Mouse (Mus musculus) intestine, embryonic 16.5 days (tissue): Measurements from ENCODE around the gene B4galt7. TPM values are rescaled to one million over a fixed set of nuclear protein-coding genes. Genes with fewer than 3 reads are reported as not detected.
"Not testable (repeated sequence)": the region's sequence is repeated elsewhere in the genome, so short reads cannot be mapped to it uniquely, and the experiment has no call there.

Source experiments
- ATAC-seq: fragments of 200-750 bp; cut with Nextera tagmentation; 2 replicates; pipeline ENCODE4 v1.8.0; 2017; ENCODE audit warnings: moderate TSS enrichment, moderate library complexity
- H3K27ac ChIP-seq: fragments of 300-500 bp; sonication (generic); 2 replicates; pipeline ENCODE4 v1.5.1; 2014; ENCODE audit warnings: mild to moderate bottlenecking, low read length
- H3K27me3 ChIP-seq: fragments of 300-500 bp; sonication (generic); replicated peaks from 2 replicates; pipeline ENCODE4 v1.6.1; 2014; ENCODE audit warnings: low read length, control low read depth, mixed read lengths; ENCODE audit not compliant: control insufficient read depth, insufficient read depth
- H3K36me3 ChIP-seq: fragments of 300-500 bp; sonication (generic); 2 replicates; pipeline ENCODE4 v1.6.1; 2014; ENCODE audit warnings: low read length, control low read depth; ENCODE audit not compliant: control insufficient read depth, insufficient read depth
- H3K4me1 ChIP-seq: fragments of 300-500 bp; sonication (generic); 2 replicates; pipeline ENCODE4 v1.6.1; 2014; ENCODE audit warnings: low read length, control low read depth, mixed read lengths; ENCODE audit not compliant: control insufficient read depth, insufficient read depth
- H3K4me2 ChIP-seq: fragments of 300-500 bp; sonication (generic); 2 replicates; pipeline ENCODE4 v1.6.1; 2014; ENCODE audit warnings: low read depth, low read length, control low read depth
- H3K4me3 ChIP-seq: fragments of 300-500 bp; sonication (generic); 2 replicates; pipeline ENCODE4 v1.5.1; 2014; ENCODE audit warnings: mild to moderate bottlenecking, low read length
- H3K9ac ChIP-seq: fragments of 300-500 bp; sonication (generic); 2 replicates; pipeline ENCODE4 v1.6.1; 2014; ENCODE audit warnings: low read depth, low read length
- H3K9me3 ChIP-seq: fragments of 300-500 bp; sonication (generic); 2 replicates; pipeline ENCODE4 v1.6.1; 2016; ENCODE audit warnings: low read length, control low read depth; ENCODE audit not compliant: control insufficient read depth
- WGBS: fragments of 180-500 bp; shearing (Covaris S2); extraction: QIAGEN DNeasy Blood & Tissue Kit; methylation state at CpG from one replicate; pipeline ENCODE4 v1.1.7; 2014; 5-methylcytosine and 5-hydroxymethylcytosine counted together
- polyA plus RNA-seq: library from polyadenylated mRNA; unstranded; fragments of >200 nt; fragmentation: Nextera tagmentation; extraction: Ambion mirVana; gene quantifications from 2 replicates; pipeline ENCODE4 v1.2.1, GENCODE M21; 2015

The B4galt7 gene
- polyA plus RNA-seq, result 20.7 and 21.6 TPM in 2 replicates

DNA sequence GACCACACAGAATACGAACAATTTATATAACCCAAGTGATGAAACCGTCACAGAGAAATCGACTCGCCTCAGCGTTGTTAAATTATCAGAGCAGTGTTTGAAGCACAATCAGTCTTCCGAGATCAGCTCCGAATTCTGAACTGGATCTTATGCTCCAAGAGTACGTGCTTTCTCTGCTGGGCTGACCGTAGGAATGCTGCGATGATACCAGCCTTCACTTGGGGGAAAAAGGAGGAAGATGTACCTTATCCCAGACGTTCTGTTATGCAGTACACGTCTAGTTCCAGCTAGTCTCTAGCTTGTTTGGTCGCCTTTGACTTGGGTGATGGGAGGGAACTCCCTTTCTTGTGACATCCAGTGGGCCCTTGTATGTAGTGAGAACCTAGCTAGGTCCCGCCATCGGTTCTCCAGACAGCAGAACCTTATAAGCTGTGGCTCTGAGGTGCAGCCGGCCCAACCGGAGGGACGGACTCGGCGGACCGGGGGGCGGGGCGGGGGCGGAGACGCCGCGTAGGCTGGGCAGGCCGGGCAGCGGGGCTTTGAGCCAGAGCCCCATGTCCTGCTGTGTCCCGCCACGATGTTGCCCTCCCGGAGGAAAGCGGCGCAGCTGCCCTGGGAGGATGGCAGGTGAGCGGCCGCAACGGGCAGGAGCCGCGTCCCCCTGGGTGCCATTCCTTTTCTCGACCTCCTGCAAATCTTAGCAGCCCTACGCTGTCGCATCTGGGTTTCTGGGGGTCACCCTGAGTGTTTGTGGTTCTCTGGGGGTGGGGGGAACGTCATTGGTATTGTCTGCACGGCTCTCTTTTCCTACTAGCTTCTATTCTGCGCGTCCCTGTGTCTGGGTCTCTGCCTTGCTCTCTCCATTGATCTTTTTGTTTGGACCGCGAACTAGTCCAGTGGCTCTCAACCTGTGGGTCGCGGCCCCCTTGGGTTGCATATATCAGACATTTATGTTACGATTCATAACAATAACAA, at the start of gene B4galt7:
B4galt7 (plus strand) TSS at position 331 of the 975 bp plus-strand sequence.
- no peaks in the 10 kb centered on the region for H3K9me3 ChIP-seq
- peak within 1 kb of the TSS; percentile 43; the same call in 1 of the 2 replicates for H3K27ac ChIP-seq
- H3K27me3 ChIP-seq, result no peaks in the 10 kb centered on the region
- peaks cover 5% of the 10 kb centered on the region for H3K4me1 ChIP-seq
- WGBS, result 8% methylated on average over 46 of the region's 51 CpGs
- peak within 1 kb of the TSS; percentile 76 for H3K4me2 ChIP-seq
- peak within 1 kb of the TSS; percentile 88 for H3K4me3 ChIP-seq
- peak within 1 kb of the TSS; percentile 89 for H3K9ac ChIP-seq
- peak; percentile 90 for ATAC-seq
- peaks cover 17% of the 10 kb centered on the region for H3K36me3 ChIP-seq

DNA sequence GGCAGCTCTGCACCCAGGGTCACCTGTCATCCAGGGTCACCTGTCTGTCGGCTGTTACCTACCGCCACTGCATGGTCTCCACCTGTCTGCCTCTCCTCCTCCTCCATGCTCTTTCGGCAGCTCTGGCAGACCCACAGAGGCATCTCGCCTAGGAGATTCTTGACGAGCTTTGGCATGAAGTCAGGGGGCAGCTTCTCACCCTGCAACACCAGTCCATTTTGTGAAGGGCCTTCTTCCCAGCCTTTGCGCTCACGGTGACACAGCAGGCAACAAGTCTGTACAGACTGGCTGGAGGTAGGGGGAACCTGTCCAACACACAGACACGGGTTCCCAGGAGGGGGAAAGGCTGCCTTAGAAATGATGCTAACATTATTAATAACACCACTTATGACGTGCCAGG, 43.8 kb upstream of the B4galt7 start:
- H3K9me3 ChIP-seq, result no peaks in the 10 kb centered on the region
- no peak overlapping the region for H3K4me3 ChIP-seq
- H3K27ac ChIP-seq, result no peak overlapping the region
- no peak for ATAC-seq
- H3K4me2 ChIP-seq, result no peak overlapping the region
- H3K9ac ChIP-seq, result no peak overlapping the region
- WGBS, result 90% methylated on average over 9 of the region's 9 CpGs
- H3K27me3 ChIP-seq, result no peaks in the 10 kb centered on the region
- H3K4me1 ChIP-seq, result no peaks in the 10 kb centered on the region
- peaks cover 12% of the 10 kb centered on the region; the same call in 1 of the 2 replicates for H3K36me3 ChIP-seq

DNA sequence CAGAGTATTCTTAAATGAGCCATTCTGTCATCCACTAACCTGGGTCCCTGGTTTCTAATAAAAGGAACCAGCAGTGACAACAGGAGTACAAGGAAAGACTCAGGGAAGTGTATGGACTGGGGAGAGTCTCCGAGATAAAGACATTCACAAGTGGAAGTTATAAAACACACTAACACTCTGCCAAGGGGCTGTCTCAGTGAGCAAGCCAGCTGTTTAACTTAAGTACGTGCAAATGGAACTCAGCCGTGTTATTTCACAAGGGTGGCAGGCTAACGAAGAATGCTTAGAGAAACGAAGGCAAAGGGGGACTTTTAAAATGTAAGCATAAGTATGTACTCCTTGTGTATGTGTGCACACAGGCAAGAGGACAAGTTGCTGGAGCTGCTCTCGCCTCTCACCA, 42.2 kb upstream of the B4galt7 start:
- H3K27ac ChIP-seq, result no peak overlapping the region
- ATAC-seq, result no peak
- WGBS, result 71% methylated on average over 6 of the region's 6 CpGs
- H3K27me3 ChIP-seq, result no peaks in the 10 kb centered on the region
- no peak overlapping the region for H3K4me2 ChIP-seq
- no peak overlapping the region for H3K4me3 ChIP-seq
- no peaks in the 10 kb centered on the region for H3K9me3 ChIP-seq
- no peaks in the 10 kb centered on the region for H3K4me1 ChIP-seq
- peaks cover 12% of the 10 kb centered on the region; the same call in 1 of the 2 replicates for H3K36me3 ChIP-seq
- H3K9ac ChIP-seq, result no peak overlapping the region

DNA sequence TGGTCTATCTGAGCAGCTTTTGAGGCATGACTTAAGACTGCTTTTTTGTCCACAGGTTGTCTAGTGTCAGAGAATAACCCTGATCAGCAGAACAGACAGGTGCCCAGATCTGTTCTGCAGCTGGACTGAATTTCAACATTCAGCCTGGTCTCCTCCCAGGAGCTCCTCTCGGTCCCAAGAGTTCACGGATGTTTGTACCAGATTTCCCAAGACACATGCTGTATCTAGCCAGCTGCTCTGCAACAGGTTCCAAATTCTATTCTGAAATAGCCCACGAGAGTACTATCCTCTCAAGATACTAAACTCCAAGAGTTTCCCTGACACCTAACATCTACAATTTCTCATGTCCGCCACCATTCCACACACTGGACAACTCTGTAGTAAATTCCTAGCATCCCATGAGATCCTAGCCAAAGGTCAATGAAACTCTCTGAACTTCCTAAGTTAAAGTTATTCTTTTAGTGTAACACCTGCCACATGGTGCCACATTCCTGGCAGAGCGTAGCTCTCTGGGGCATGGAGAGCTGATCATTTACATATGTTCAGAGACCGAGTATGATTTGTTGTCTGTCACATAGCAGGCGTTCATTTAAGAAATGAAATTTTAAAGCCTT, 36.3 kb upstream of the B4galt7 start:
- H3K27ac ChIP-seq, result no peak overlapping the region
- no peak for ATAC-seq
- no peak overlapping the region for H3K9ac ChIP-seq
- H3K4me1 ChIP-seq, result no peaks in the 10 kb centered on the region
- no peak overlapping the region for H3K4me2 ChIP-seq
- no peaks in the 10 kb centered on the region for H3K9me3 ChIP-seq
- H3K27me3 ChIP-seq, result no peaks in the 10 kb centered on the region
- WGBS, result 85% methylated on average over 7 of the region's 7 CpGs
- H3K36me3 ChIP-seq, result peaks cover 3% of the 10 kb centered on the region; the same call in 1 of the 2 replicates
- no peak overlapping the region for H3K4me3 ChIP-seq

DNA sequence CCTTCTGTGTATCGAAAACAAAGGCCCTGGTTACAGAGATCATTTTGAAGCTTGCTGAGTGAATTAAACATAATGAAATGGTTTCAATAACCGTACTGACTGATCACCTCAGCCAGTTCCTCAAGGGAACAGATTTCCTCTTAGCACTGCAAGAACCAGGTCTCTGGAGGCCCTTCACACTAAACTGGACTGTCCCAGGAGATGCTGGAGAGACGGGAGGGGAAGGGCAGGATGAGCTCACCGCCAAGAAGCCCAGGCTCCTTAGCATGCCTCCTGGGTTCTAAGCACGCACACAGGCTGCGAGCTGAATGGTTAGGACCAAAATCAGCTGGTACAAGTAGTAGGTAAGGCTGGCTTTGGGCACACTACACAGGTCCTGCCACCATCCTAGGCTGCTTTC, 32.7 kb upstream of the B4galt7 start:
- 88% methylated on average over 6 of the region's 6 CpGs for WGBS
- Histone ChIP-seq H3K4me1 (peaks cover 8% of the 10 kb centered on the region), H3K9me3 (no peaks in the 10 kb centered on the region), H3K4me3 (no peak overlapping the region), H3K27me3 (no peaks in the 10 kb centered on the region), H3K9ac (no peak overlapping the region), H3K36me3 (peaks cover 3% of the 10 kb centered on the region; the same call in 1 of the 2 replicates), H3K4me2 (no peak overlapping the region), H3K27ac (no peak overlapping the region)
- ATAC-seq, result no peak

DNA sequence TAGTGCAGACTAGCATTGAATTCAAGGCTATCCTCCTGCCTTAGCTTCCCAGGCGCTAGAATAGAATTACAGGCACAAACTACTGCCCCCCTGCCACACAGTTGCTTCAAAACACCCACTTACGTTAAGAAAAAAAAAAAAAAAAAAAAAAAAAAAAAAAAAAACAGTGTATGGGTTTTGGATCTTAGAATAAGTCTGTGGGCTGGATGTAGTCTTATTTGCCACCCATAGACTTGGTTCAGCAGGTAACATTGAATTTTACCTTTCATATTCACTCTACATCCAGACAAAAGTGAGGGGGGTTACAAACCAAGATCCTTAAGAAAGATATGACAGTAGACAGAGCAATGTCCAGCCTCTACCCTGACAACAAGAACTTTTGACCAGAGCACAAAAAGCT, 31.7 kb upstream of the B4galt7 start:
- Histone ChIP-seq H3K4me2 (no peak overlapping the region), H3K36me3 (peaks cover 3% of the 10 kb centered on the region; the same call in 1 of the 2 replicates), H3K27ac (no peak overlapping the region), H3K4me3 (no peak overlapping the region), H3K9ac (no peak overlapping the region), H3K27me3 (no peaks in the 10 kb centered on the region), H3K4me1 (peaks cover 8% of the 10 kb centered on the region), H3K9me3 (no peaks in the 10 kb centered on the region)
- no peak for ATAC-seq
- WGBS, result 86% methylated on average over 2 of the region's 2 CpGs

DNA sequence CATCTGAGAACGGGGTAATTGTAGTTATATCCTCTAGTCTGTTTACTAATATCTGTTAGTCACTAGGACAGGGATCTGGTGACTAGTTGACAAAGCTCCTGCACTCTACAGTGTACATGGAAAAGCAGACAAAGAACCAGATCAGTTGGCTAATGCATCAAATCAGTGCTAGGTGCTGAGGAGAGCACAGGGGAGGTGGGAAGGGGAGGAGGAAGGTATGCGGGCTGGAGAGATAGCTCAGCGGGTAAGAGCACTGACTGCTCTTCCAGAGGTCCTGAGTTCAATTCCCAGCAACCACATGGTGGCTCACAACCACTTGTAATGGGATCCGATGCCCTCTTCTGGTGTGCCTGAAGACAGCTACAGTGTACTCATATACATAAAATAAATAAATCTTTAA, 31.2 kb upstream of the B4galt7 start:
- not testable (repeated sequence) for H3K4me2 ChIP-seq, H3K9me3 ChIP-seq, H3K4me1 ChIP-seq, H3K9ac ChIP-seq, H3K27me3 ChIP-seq, ATAC-seq, H3K36me3 ChIP-seq, H3K4me3 ChIP-seq, H3K27ac ChIP-seq
- 86% methylated on average over 4 of the region's 4 CpGs for WGBS

DNA sequence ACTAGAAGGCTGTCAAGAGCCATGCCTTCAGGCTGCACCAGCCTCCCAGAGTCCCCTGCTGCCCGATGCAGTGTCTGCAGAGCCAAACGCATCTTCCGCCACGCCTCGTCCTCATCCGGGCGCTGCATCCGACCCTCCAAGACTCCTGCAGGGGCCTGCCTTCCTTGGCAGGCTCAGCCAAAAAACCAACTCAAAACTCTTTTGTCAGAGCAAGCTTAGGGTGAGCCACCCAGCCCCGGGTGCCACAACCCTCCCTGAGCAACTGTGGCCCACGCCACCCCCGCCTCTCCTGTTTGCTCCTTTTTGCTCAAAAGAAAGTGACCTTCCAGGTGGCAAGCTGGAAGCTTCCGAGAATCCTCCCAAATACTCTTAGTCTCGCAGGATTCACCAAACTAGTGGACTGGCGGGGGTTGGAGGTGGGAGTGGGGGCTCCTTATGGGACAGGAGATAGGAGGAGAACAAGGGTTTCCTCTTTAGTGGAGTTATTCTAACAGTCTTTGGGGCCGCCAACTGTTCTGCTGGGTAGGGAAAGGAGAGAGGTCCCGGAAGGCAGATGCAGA, 29.9 kb upstream of the B4galt7 start:
- Histone ChIP-seq H3K4me1 (peaks cover 8% of the 10 kb centered on the region), H3K36me3 (peaks cover 3% of the 10 kb centered on the region; the same call in 1 of the 2 replicates), H3K27me3 (no peaks in the 10 kb centered on the region), H3K9ac (peak overlapping the region; percentile 98), H3K9me3 (0 out of 2 replicates have a peak, but pooled peaks cover 5% of the 10 kb centered on the region), H3K4me3 (peak overlapping the region; percentile 89), H3K27ac (peak overlapping the region; percentile 79), H3K4me2 (peak overlapping the region; percentile 95)
- ATAC-seq, result no peak
- WGBS, result 6% methylated on average over 16 of the region's 16 CpGs
